Mouse (Mus musculus) hindbrain, embryonic 12.5 days (tissue): ENCODE data around the gene Arhgap22. TPM values are rescaled to one million over a fixed set of nuclear protein-coding genes. Genes with fewer than 3 reads are reported as not detected.

ENCODE experiments used
- ATAC-seq: fragments of 200-750 bp; cut with Nextera tagmentation; 2 replicates; pipeline ENCODE4 v1.8.0; 2017; ENCODE audit warnings: moderate TSS enrichment; ENCODE audit not compliant: low FRiP score
- H3K27ac ChIP-seq: fragments of 300-500 bp; sonication (generic); 2 replicates; pipeline ENCODE4 v1.5.1; 2016; ENCODE audit warnings: mild to moderate bottlenecking
- H3K27me3 ChIP-seq: fragments of 300-500 bp; sonication (generic); 2 replicates; pipeline ENCODE4 v1.6.1; 2016; ENCODE audit warnings: mild to moderate bottlenecking
- H3K36me3 ChIP-seq: fragments of 300-500 bp; sonication (generic); 2 replicates; pipeline ENCODE4 v1.6.1; 2016; ENCODE audit warnings: mild to moderate bottlenecking
- H3K4me1 ChIP-seq: fragments of 300-500 bp; sonication (generic); 2 replicates; pipeline ENCODE4 v1.6.1; 2016
- H3K4me2 ChIP-seq: fragments of 300-500 bp; sonication (generic); replicated peaks from 2 replicates; pipeline ENCODE4 v1.6.1; 2016; ENCODE audit warnings: mild to moderate bottlenecking
- H3K4me3 ChIP-seq: fragments of 300-500 bp; sonication (generic); 2 replicates; pipeline ENCODE4 v1.5.1; 2016; ENCODE audit warnings: mild to moderate bottlenecking
- H3K9ac ChIP-seq: fragments of 300-500 bp; sonication (generic); 2 replicates; pipeline ENCODE4 v1.6.1; 2016; ENCODE audit warnings: mild to moderate bottlenecking, moderate library complexity
- H3K9me3 ChIP-seq: fragments of 300-500 bp; sonication (generic); replicated peaks from 2 replicates; pipeline ENCODE4 v1.6.1; 2016; ENCODE audit warnings: mild to moderate bottlenecking
- WGBS: fragments of 180-500 bp; shearing (Covaris S2); methylation state at CpG from one replicate; pipeline ENCODE4 v1.1.7; 2016; 5-methylcytosine and 5-hydroxymethylcytosine counted together
- polyA plus RNA-seq: library from polyadenylated mRNA; unstranded; fragments of >200 nt; fragmentation: Nextera tagmentation; extraction: Ambion mirVana; gene quantifications from 2 replicates; pipeline ENCODE4 v1.2.1, GENCODE M21; 2016

Gene Arhgap22
- polyA plus RNA-seq, 1 experiment from 2014 or later, result 2.0 TPM

DNA sequence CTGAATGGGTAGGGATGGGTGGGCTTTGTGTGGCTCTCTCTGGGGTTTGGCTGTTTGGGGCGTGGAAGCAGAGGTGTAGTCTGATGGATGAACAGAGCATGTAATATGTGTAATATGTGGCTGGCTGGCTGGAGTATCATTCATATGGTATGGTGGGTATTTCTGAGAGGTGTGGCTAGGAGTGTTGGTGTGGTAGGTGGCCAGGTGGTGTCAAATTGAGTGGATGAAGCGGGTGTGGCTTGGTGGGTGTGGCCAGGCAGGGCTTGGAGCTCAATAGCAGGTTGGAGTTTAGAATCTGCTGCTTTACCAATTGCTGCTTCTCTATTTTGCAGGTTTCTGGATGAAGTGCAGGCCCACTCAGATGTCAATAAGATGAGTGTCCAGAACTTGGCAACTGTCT, 150.2 kb downstream of the Arhgap22 start:
- no peak overlapping the region for H3K4me2 ChIP-seq
- 93% methylated on average over 2 of the region's 2 CpGs for WGBS
- no peaks in the 10 kb centered on the region for H3K9me3 ChIP-seq
- H3K27ac ChIP-seq, result no peak overlapping the region
- no peak overlapping the region for H3K9ac ChIP-seq
- H3K27me3 ChIP-seq, result no peaks in the 10 kb centered on the region
- no peaks in the 10 kb centered on the region for H3K36me3 ChIP-seq
- ATAC-seq, result no peak
- peaks cover 29% of the 10 kb centered on the region for H3K4me1 ChIP-seq
- no peak overlapping the region for H3K4me3 ChIP-seq

GRCm38 (mm10) chr14:33366891-33367777, 153.3 kb downstream of the Arhgap22 start:
- no peaks in the 10 kb centered on the region for H3K9me3 ChIP-seq
- H3K9ac ChIP-seq, result no peak overlapping the region
- peak; percentile 25 for ATAC-seq
- H3K4me2 ChIP-seq, result no peak overlapping the region
- peaks cover 27% of the 10 kb centered on the region for H3K4me1 ChIP-seq
- no peaks in the 10 kb centered on the region for H3K36me3 ChIP-seq
- no peaks in the 10 kb centered on the region for H3K27me3 ChIP-seq
- H3K4me3 ChIP-seq, result no peak overlapping the region
- 71% methylated on average over 30 of the region's 30 CpGs for WGBS
- H3K27ac ChIP-seq, result no peak overlapping the region

- Histone ChIP-seq H3K4me1 (peaks cover 15% of the 10 kb centered on the region), H3K9ac (no peak overlapping the region)
- no peak for ATAC-seq
Observed at GRCm38 (mm10) chr14:33369375-33369774, 155.5 kb downstream of the Arhgap22 start.

GRCm38 (mm10) chr14:33370056-33370455, 156.2 kb downstream of the Arhgap22 start:
- H3K4me1 ChIP-seq, result peaks cover 15% of the 10 kb centered on the region
- H3K4me3 ChIP-seq, result no peak overlapping the region
- no peak overlapping the region for H3K27ac ChIP-seq
- H3K4me2 ChIP-seq, result peak overlapping the region; percentile 26; the same call in 1 of the 2 replicates
- no peaks in the 10 kb centered on the region for H3K36me3 ChIP-seq
- WGBS, result 16% methylated on average over 7 of the region's 7 CpGs
- H3K9me3 ChIP-seq, result no peaks in the 10 kb centered on the region
- no peaks in the 10 kb centered on the region for H3K27me3 ChIP-seq
- ATAC-seq, result no peak
- no peak overlapping the region for H3K9ac ChIP-seq

More at GRCm38 (mm10) chr14:33369375-33369774, 155.5 kb downstream of the Arhgap22 start:
- no peaks in the 10 kb centered on the region for H3K9me3 ChIP-seq
- H3K27ac ChIP-seq, result no peak overlapping the region
- no peaks in the 10 kb centered on the region for H3K36me3 ChIP-seq
- no peak overlapping the region for H3K4me3 ChIP-seq
- H3K27me3 ChIP-seq, result no peaks in the 10 kb centered on the region
- no peak overlapping the region for H3K4me2 ChIP-seq
- 88% methylated on average over 12 of the region's 12 CpGs for WGBS

GRCm38 (mm10) chr14:33371248-33371647, 157.4 kb downstream of the Arhgap22 start:
- no peaks in the 10 kb centered on the region for H3K27me3 ChIP-seq
- no peak overlapping the region for H3K4me3 ChIP-seq
- peaks cover 15% of the 10 kb centered on the region for H3K4me1 ChIP-seq
- 17% methylated on average over 3 of the region's 3 CpGs for WGBS
- ATAC-seq, result 0 out of 2 replicates have a peak, but pooled peaks have one; percentile 8
- no peak overlapping the region for H3K27ac ChIP-seq
- H3K4me2 ChIP-seq, result no peak overlapping the region
- no peaks in the 10 kb centered on the region for H3K36me3 ChIP-seq
- no peaks in the 10 kb centered on the region for H3K9me3 ChIP-seq
- no peak overlapping the region for H3K9ac ChIP-seq

DNA sequence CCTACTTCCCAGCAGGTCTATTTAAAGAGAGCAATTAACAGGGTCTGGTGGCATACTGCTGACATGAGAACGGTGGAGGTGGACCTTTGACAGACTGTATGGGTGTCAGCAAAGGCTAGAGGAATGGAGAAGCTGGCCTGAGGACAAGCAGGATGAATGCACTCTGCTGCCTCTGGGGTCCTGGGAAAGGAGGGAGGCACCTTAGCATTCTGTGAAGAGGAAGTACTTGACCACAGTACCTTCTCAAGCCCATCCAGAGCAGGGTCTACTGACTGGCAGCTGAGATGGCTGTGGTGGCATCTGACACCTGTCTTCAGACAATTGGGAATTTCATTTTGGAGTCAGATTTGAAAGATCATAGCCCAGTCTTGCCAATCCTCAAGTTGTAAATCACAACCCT, 159.4 kb downstream of the Arhgap22 start:
- peaks cover 4% of the 10 kb centered on the region; the same call in 1 of the 2 replicates for H3K36me3 ChIP-seq
- H3K27me3 ChIP-seq, result no peaks in the 10 kb centered on the region
- no peak overlapping the region for H3K4me3 ChIP-seq
- no peak overlapping the region for H3K9ac ChIP-seq
- H3K27ac ChIP-seq, result no peak overlapping the region
- no peak for ATAC-seq
- no peak overlapping the region for H3K4me2 ChIP-seq
- H3K9me3 ChIP-seq, result no peaks in the 10 kb centered on the region
- peaks cover 7% of the 10 kb centered on the region for H3K4me1 ChIP-seq
- WGBS, result 72% methylated on average over 1 of the region's 1 CpGs

DNA sequence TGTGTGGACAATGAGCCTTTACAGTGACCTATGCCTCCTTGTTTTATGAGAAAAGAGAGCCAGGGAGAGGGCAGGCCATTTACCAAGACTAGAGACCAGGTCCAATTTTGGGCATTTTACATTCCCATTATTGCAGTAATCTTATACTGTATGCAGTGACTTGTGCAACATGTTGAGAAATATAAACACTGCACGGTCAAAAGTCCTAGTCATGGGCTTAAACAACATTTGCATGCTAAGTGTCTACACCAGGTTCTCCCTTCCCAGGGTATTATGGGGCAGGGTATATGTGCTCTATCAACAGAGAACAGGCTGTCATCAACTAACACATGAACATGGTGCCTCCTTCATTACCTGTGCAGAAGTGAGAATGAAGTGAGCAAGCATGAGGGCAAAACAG, 160.3 kb downstream of the Arhgap22 start:
- Histone ChIP-seq H3K9me3 (no peaks in the 10 kb centered on the region), H3K4me2 (no peak overlapping the region), H3K27me3 (no peaks in the 10 kb centered on the region), H3K4me3 (no peak overlapping the region), H3K27ac (no peak overlapping the region), H3K4me1 (peaks cover 7% of the 10 kb centered on the region), H3K9ac (no peak overlapping the region), H3K36me3 (peaks cover 7% of the 10 kb centered on the region; the same call in 1 of the 2 replicates)
- ATAC-seq, result no peak
- 91% methylated on average over 1 of the region's 1 CpGs for WGBS

- Histone ChIP-seq H3K4me3 (no peak overlapping the region), H3K36me3 (peaks cover 16% of the 10 kb centered on the region), H3K4me2 (no peak overlapping the region), H3K4me1 (no peaks in the 10 kb centered on the region), H3K27me3 (no peaks in the 10 kb centered on the region), H3K9me3 (no peaks in the 10 kb centered on the region), H3K27ac (no peak overlapping the region), H3K9ac (no peak overlapping the region)
- 89% methylated on average over 3 of the region's 3 CpGs for WGBS
- ATAC-seq, result no peak
Observed at GRCm38 (mm10) chr14:33377211-33377610, 163.4 kb downstream of the Arhgap22 start.

- Histone ChIP-seq H3K9me3 (no peaks in the 10 kb centered on the region), H3K4me1 (no peaks in the 10 kb centered on the region), H3K27ac (no peak overlapping the region), H3K27me3 (no peaks in the 10 kb centered on the region), H3K4me3 (no peak overlapping the region), H3K36me3 (peaks cover 29% of the 10 kb centered on the region), H3K4me2 (no peak overlapping the region), H3K9ac (no peak overlapping the region)
- WGBS, result 78% methylated on average over 5 of the region's 5 CpGs
- no peak for ATAC-seq
Observed at GRCm38 (mm10) chr14:33378723-33379122, 164.9 kb downstream of the Arhgap22 start.

DNA sequence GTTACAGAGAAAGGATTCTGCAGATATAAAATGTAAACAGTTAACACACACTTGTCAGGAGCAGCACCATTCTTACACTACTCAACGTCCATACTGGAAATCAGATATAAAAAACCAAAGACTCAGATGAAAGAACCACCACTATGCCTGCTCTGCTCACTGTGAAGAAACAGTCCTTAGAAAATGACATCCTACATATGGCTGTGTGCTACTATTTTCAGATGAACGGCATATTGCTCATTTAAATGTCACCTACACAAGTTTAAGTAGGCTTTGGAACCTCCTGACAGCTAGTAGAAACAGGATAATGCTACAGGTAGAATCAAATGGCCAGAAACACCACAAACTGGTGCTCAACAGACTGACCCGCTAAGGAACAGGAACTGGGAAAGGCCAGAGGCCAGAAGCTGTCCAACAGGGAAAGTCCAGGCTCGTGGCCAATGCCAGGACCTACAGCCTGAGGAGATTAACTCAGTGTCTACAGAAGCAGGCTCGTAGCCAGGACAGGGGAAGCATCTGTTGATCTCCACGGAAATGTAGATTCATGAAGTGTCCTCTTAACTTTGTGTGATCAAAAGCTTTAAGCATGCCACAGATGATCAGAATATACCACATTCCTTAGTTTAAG, 167.1 kb downstream of the Arhgap22 start:
- H3K9me3 ChIP-seq, result no peaks in the 10 kb centered on the region
- H3K36me3 ChIP-seq, result peaks cover 30% of the 10 kb centered on the region
- 91% methylated on average over 6 of the region's 6 CpGs for WGBS

GRCm38 (mm10) chr14:33398065-33398860, 184.4 kb downstream of the Arhgap22 start:
- no peak overlapping the region for H3K4me2 ChIP-seq

More for the DNA sequence above, 167.1 kb downstream of the Arhgap22 start:
- no peak overlapping the region for H3K27ac ChIP-seq
- no peaks in the 10 kb centered on the region for H3K4me1 ChIP-seq
- no peak overlapping the region for H3K9ac ChIP-seq
- no peak for ATAC-seq
- H3K4me2 ChIP-seq, result no peak overlapping the region
- H3K4me3 ChIP-seq, result no peak overlapping the region
- no peaks in the 10 kb centered on the region for H3K27me3 ChIP-seq

DNA sequence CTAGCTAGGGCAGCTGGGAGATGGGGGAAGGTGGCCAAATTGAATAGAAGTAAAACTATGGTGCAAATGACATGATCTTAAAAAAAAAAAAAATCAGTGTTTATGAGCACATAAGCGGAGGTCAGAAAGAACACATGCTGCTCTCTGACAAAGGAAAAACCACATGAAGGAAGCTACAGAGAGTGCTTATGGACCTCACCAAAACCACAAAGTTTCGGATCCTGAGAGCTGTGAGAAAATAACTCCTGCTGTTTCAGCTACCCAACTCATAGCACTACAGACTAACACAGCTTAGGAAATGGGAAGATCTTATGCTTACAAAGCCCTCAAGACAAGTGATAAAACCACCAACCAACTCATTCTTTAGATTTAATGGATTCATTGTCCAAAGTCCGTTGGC, 186.2 kb downstream of the Arhgap22 start:
- ATAC-seq, result no peak
- H3K4me2 ChIP-seq, result no peak overlapping the region

More at GRCm38 (mm10) chr14:33398065-33398860, 184.4 kb downstream of the Arhgap22 start:
- no peak for ATAC-seq
- no peaks in the 10 kb centered on the region for H3K4me1 ChIP-seq
- no peak overlapping the region for H3K9ac ChIP-seq
- 83% methylated on average over 5 of the region's 5 CpGs for WGBS
- H3K27ac ChIP-seq, result no peak overlapping the region
- H3K27me3 ChIP-seq, result no peaks in the 10 kb centered on the region
- peaks cover 10% of the 10 kb centered on the region for H3K36me3 ChIP-seq
- no peak overlapping the region for H3K4me3 ChIP-seq
- H3K9me3 ChIP-seq, result no peaks in the 10 kb centered on the region

More for the DNA sequence above, 186.2 kb downstream of the Arhgap22 start:
- H3K4me1 ChIP-seq, result no peaks in the 10 kb centered on the region
- H3K27me3 ChIP-seq, result no peaks in the 10 kb centered on the region
- 89% methylated on average over 3 of the region's 3 CpGs for WGBS
- H3K9ac ChIP-seq, result no peak overlapping the region
- no peak overlapping the region for H3K27ac ChIP-seq
- no peaks in the 10 kb centered on the region for H3K9me3 ChIP-seq
- H3K4me3 ChIP-seq, result no peak overlapping the region
- peaks cover 10% of the 10 kb centered on the region for H3K36me3 ChIP-seq
